Mouse (Mus musculus) ovary, adult 2 months (tissue): ENCODE data around the gene Gnao1. TPM values are rescaled to one million over a fixed set of nuclear protein-coding genes. Genes with fewer than 3 reads are reported as not detected.

ENCODE experiments used
- polyA plus RNA-seq: library from polyadenylated mRNA; depleted of rRNA; stranded (reverse); fragments of >200 nt; gene quantifications from 2 replicates; pipeline ENCODE4 v1.2.3, GENCODE M21; 2012; rRNA removed

The Gnao1 gene
- polyA plus RNA-seq = 25.8 and 26.3 TPM in 2 replicates

DNA sequence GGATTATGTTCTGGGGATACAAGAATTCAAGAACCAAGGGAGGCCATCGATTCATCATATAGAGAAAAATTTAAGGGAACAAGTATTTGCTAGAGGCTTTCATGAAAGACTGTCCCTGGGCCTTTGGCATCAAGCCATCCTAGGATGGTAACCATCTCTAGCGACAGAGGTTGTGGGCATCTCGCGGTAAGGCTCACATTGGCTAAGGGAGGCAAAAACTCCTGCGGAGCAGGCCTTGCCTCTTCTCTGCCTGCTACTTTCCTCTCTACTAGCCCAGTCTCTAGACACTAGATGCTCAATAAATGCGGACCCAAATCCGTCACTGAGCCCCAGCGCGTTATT is at the start of gene Gnao1:
Gene Gnao1 (plus strand): TSS at position 281 of the 342 bp plus-strand sequence.

DNA sequence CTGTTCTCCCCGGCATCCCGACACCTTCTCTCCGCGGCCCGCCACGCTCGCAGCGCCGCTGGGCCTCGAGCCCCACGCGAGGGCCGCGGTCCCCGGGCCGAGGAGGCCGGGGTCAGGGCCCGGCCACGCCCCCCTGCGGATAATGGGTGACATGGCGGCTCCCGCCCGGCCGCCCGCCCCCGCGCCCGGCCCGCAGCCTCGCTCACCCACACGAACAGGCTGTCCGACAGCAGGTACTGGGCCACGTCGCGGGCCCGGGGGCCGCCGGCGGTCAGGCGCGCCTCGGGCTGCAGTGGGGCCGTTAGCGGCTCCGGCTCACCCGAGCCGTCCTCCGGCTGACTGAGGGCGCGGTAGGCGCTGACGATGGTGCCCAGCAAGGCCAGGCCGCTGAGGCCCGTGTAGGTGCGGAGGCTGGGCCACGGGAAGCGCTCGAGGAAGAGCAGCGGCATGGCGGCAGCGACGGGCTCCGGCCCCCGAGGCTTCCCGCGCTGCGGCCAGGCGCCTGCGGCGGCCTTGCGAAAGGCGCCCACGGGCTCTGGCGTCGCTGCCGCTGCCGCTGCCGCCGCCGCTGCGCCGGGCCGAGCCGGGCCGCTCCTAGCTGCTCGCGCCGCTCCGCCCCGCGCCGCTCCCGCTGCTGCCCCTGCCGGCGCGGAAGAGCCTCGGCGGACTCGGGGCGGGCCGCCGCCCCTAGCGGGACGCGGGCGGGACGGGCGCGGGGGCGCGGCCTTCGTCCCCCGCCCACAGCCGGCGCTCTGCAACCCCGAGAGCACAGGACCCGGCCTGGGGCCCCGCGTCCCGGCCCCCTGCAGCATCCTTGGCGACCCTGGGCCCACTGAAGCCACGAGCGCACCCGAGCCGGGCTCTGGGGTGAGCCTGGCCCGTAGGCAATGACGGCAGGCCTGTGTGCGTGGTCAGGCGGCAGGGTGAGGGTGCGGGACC is 202.5 kb downstream of the Gnao1 start, which contains the start of gene Amfr:
Gene Amfr (minus strand): TSS at position 830 of the 939 bp plus-strand sequence.

Other genes with a start within 250 kb of the Gnao1 start
- gene Amfr, start 202.9 kb downstream of the Gnao1 start, polyA plus RNA-seq = 124 and 173 TPM in 2 replicates
- 39.0 and 169 TPM in 2 replicates for gene Nudt21, start 227.1 kb downstream of the Gnao1 start, polyA plus RNA-seq
- gene Ogfod1, start 227.2 kb downstream of the Gnao1 start, polyA plus RNA-seq = 3.7 and 4.6 TPM in 2 replicates